Mouse (Mus musculus) heart, adult 8-10 months (tissue): ENCODE measurements at regions not wholly inside any gene's neighbourhood (a gene's known extent, or its start where the extent isn't known, plus 50 kb on each side); places are given as distances from the start of the nearest gene placed in this dataset.

Experiments used
- DNase-seq: peaks from one replicate; pipeline ENCODE4 v3.0.0; 2022; ENCODE audit warnings: low spot score

GRCm38 (mm10) chr3:136993473-136993872 is 323.5 kb downstream of the Ppp3ca start:
- no peak for DNase-seq

GRCm38 (mm10) chr3:136994361-136995083 is 324.6 kb downstream of the Ppp3ca start:
- peak; percentile 6 for DNase-seq

DNA sequence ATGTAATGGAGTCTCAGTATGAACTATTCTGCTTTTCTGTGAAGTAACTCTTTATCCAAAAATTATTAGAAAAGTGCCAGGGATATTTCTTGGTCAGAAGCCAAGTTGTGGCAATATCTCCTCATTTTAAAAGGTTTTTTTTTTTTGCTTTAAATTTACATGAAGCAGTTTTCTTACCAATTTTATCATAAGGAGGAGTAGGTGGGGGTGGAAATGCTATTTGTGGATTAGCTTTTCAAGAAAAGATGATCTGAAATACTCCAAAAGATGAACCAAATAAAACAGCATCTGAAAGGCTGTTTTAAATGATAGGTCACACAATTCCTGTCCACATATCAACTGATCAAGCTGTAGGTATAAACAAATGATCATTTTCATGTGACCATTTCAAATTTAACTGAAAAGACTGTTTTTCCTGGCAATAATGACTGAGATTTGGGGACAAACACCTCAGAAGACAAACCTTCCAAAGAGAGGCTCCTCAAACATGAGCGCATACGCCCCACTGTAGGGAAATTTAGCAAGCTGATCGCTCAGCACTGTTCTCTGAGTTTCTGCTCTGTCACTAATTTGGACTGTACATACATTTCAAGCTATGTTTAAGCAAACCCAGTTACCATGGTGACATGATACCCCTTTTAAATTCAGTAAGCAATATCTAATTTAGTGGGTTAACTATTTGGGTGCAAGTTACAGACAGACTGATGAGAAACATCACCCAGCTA is 325.8 kb downstream of the Ppp3ca start:
- no peak for DNase-seq

- DNase-seq: no peak
Measured at GRCm38 (mm10) chr3:136996381-136996895, 326.5 kb downstream of the Ppp3ca start.

DNA sequence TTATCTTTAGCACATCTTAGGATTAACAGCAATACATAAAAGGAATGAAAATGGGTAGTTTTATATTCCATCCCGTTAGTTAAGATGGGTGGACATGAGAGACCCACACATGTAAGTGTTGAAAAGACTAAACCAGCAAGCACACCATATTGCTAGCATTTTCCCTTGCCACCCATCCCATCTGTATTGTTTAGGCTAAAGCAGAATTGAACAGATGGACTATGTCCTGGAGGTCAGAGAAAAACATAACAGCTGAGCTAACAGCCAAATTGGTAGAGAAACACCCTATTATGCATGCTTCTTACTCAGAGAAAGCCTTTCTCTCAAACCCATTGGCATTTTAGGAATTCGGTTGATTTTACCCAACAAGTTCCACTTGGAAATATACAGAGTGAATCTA is 329.3 kb upstream of the Emcn start:
- DNase-seq: no peak

- DNase-seq: no peak
Measured at GRCm38 (mm10) chr3:137014686-137015085, 326.2 kb upstream of the Emcn start.

DNA sequence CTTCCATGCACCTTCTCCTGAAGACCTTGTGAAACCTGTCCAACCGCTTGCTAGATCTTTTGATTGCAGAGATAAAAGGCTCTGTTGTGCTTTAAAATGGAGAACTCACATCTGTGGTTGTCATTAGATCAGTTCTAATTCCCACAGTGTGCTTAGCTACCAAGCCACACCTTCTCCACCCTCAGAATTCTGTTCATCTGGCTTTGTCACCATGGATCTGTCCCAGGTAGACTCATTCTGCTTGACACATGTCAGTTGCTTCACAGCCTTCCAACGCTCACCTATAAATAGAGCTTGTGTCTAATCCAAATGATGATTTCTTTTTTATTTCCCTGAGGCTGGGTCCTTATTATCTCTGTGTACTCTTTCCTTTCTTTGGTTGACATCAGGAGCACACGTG is 325.7 kb upstream of the Emcn start:
- no peak for DNase-seq

- no peak for DNase-seq
Measured at GRCm38 (mm10) chr3:137019971-137020634, 320.8 kb upstream of the Emcn start.

GRCm38 (mm10) chr3:137029546-137029945 is 311.3 kb upstream of the Emcn start:
- DNase-seq: no peak

GRCm38 (mm10) chr3:137032802-137033201 is 308.1 kb upstream of the Emcn start:
- no peak for DNase-seq

GRCm38 (mm10) chr3:137039638-137040037 is 301.2 kb upstream of the Emcn start:
- no peak for DNase-seq

GRCm38 (mm10) chr3:137056544-137057224 is 284.2 kb upstream of the Emcn start:
- no peak for DNase-seq

- DNase-seq: no peak
Measured at GRCm38 (mm10) chr3:137057225-137057910, 283.5 kb upstream of the Emcn start.

- DNase-seq: no peak
Measured at GRCm38 (mm10) chr3:137057911-137058260, 283.0 kb upstream of the Emcn start.

- DNase-seq: no peak
Measured at GRCm38 (mm10) chr3:137062067-137062466, 278.8 kb upstream of the Emcn start.

- DNase-seq: no peak
Measured at GRCm38 (mm10) chr3:137067336-137067735, 273.5 kb upstream of the Emcn start.

- no peak for DNase-seq
Measured at GRCm38 (mm10) chr3:137069334-137069733, 271.5 kb upstream of the Emcn start.

GRCm38 (mm10) chr3:137077718-137078599 is 262.9 kb upstream of the Emcn start:
- DNase-seq: no peak

- no peak for DNase-seq
Measured at GRCm38 (mm10) chr3:137078600-137078975, 262.3 kb upstream of the Emcn start.

- DNase-seq: no peak
Measured at GRCm38 (mm10) chr3:137086896-137087295, 254.0 kb upstream of the Emcn start.
